Mouse (Mus musculus): ENCODE measurements around the gene Plac9b. TPM values are rescaled to one million over a fixed set of nuclear protein-coding genes. Genes with fewer than 3 reads are reported as not detected.
"Not testable (repeated sequence)": the region's sequence is repeated elsewhere in the genome, so short reads cannot be mapped to it uniquely, and the experiment has no call there.

Gene Plac9b
- total RNA-seq (2021) = 1 to 10 TPM; 6.5 to 7.9 TPM
- long read RNA-seq, experiment 1, partial matches to known transcripts = 0 of 2 reads
- long read RNA-seq, experiment 1, other reads (novel, unspliced or antisense) = 0 of 2 reads
- long read RNA-seq, experiment 2, partial matches to known transcripts = 0 of 2 reads
- long read RNA-seq, experiment 2, other reads (novel, unspliced or antisense) = 0 of 2 reads

GRCm38 (mm10) chr14:26182380-26182779 is at the start of gene Plac9b:
Gene Plac9b, minus strand, starts transcription at chr14:26182480.
- DNase-seq (ENCODE audit: low spot score in 2 of 2) = not testable (repeated sequence)

- not testable (repeated sequence) for DNase-seq (ENCODE audit: low spot score in 2 of 2)
Measured at GRCm38 (mm10) chr14:26216233-26217000, 34.1 kb upstream of the Plac9b start.

- not testable (repeated sequence) for DNase-seq (ENCODE audit: low spot score in 2 of 2)
Measured at GRCm38 (mm10) chr14:26206926-26207247, 24.6 kb upstream of the Plac9b start, which contains the start of gene Tmem254b. Gene Tmem254b, minus strand, starts transcription at chr14:26207041.

- DNase-seq (ENCODE audit: low spot score in 2 of 2) = not testable (repeated sequence)
Measured at GRCm38 (mm10) chr14:26206197-26206925, 24.1 kb upstream of the Plac9b start.

GRCm38 (mm10) chr14:26197851-26198250 is 15.6 kb upstream of the Plac9b start:
- DNase-seq (ENCODE audit: low spot score in 2 of 2) = not testable (repeated sequence)

- DNase-seq (ENCODE audit: low spot score in 2 of 2) = not testable (repeated sequence)
Measured at GRCm38 (mm10) chr14:26188361-26188760, 6.1 kb upstream of the Plac9b start.

GRCm38 (mm10) chr14:26186638-26187037 is 4.4 kb upstream of the Plac9b start:
- DNase-seq (ENCODE audit: low spot score in 2 of 2) = not testable (repeated sequence)

- DNase-seq (ENCODE audit: low spot score in 2 of 2) = not testable (repeated sequence)
Measured at GRCm38 (mm10) chr14:26181660-26182059, 620 bp downstream of the Plac9b start.

- DNase-seq (ENCODE audit: low spot score in 2 of 2) = not testable (repeated sequence)
Measured at GRCm38 (mm10) chr14:26175028-26175427, 7.3 kb downstream of the Plac9b start.

- DNase-seq (ENCODE audit: low spot score in 2 of 2) = not testable (repeated sequence)
Measured at GRCm38 (mm10) chr14:26173955-26174354, 8.3 kb downstream of the Plac9b start.

GRCm38 (mm10) chr14:26165266-26165665 is 17.0 kb downstream of the Plac9b start:
- DNase-seq (ENCODE audit: low spot score in 2 of 2) = not testable (repeated sequence)

GRCm38 (mm10) chr14:26162423-26162822 is 19.9 kb downstream of the Plac9b start:
- DNase-seq (ENCODE audit: low spot score in 2 of 2) = not testable (repeated sequence)

GRCm38 (mm10) chr14:26161156-26161555 is 21.1 kb downstream of the Plac9b start:
- DNase-seq (ENCODE audit: low spot score in 2 of 2) = not testable (repeated sequence)

GRCm38 (mm10) chr14:26156032-26156431 is 26.2 kb downstream of the Plac9b start:
- DNase-seq (ENCODE audit: low spot score in 2 of 2) = not testable (repeated sequence)

GRCm38 (mm10) chr14:26147095-26147494 is 35.2 kb downstream of the Plac9b start:
- DNase-seq (ENCODE audit: low spot score in 2 of 2) = not testable (repeated sequence)

GRCm38 (mm10) chr14:26119095-26119494 is 63.2 kb downstream of the Plac9b start:
- not testable (repeated sequence) for DNase-seq (ENCODE audit: low spot score in 2 of 2)

- not testable (repeated sequence) for DNase-seq (ENCODE audit: low spot score in 2 of 2)
Measured at GRCm38 (mm10) chr14:26118550-26119000, 63.7 kb downstream of the Plac9b start.

- DNase-seq (ENCODE audit: low spot score in 2 of 2) = not testable (repeated sequence)
Measured at GRCm38 (mm10) chr14:26118150-26118549, 64.1 kb downstream of the Plac9b start, which contains the start of gene Duxbl2. Gene Duxbl2, plus strand, starts transcription at chr14:26118349.
